ENCODE assay signal across 8 mouse cellular contexts in the genomic region with DNA sequence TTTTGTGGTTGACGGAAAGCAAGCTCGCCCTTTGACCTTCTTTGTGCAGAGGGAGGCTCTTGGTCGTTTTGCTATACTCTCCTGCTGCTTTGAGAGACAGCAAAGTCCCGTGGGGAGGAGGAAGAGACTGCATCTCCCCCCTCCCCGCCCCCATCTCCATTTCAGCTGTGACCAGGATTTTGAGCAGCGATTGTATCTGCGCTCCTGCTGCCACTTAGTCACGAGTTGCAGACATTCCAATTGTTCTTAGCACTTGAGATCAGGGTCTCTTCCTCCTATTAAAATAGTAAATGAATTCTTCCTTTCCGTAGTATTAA. TPM values are rescaled to one million over a fixed set of nuclear protein-coding genes. Genes with fewer than 3 reads are reported as not detected.
DNase-seq lines count a peak whose midpoint lies in the region; ATAC-seq lines count a peak whose summit lies in the region.

No protein-coding gene starts in this region.

- no peak overlapping the region for H3K9ac ChIP-seq in limb, embryonic 11.5 days (ENCODE audit: low read length)
- H3K9ac ChIP-seq in stomach, embryonic 15.5 days, result no peak overlapping the region

- no peaks in the 10 kb centered on the region for H3K27me3 ChIP-seq in limb, embryonic 11.5 days (ENCODE audit: control insufficient read depth, insufficient read depth, low read length)
- no peaks in the 10 kb centered on the region for H3K27me3 ChIP-seq in stomach, embryonic 15.5 days (replicated peaks)

- H3K4me3 ChIP-seq in limb, embryonic 11.5 days (ENCODE audit: low read depth, low read length), result peak overlapping the region; percentile 86
- peak overlapping the region; percentile 59 for H3K4me3 ChIP-seq in stomach, embryonic 15.5 days (replicated peaks)

- H3K27ac ChIP-seq in limb, embryonic 11.5 days (replicated peaks; ENCODE audit: low read depth, low read length), result no peak overlapping the region
- 0 out of 2 replicates have a peak overlapping the region, but pooled peaks have one; percentile 9 for H3K27ac ChIP-seq in stomach, embryonic 15.5 days

- peak; percentile 68 for DNase-seq in embryo, embryonic 11 days
- DNase-seq in embryo, embryonic 10 days (ENCODE audit: low spot score), result no peak
- DNase-seq in retina, postnatal 1 day, result peak; percentile 47
- DNase-seq in retina, embryonic 14.5 days (ENCODE audit: low spot score), result no peak
- no peak for DNase-seq in limb, embryonic 11.5 days (ENCODE audit: low spot score)
- no peak for DNase-seq in c-Kit-positive CD71-positive TER-119-positive erythroid progenitor cells, embryonic 14.5 days (ENCODE audit: low spot score)
- DNase-seq in ovary, postnatal 14 days (ENCODE audit: low spot score), result no peak

- no peak for ATAC-seq in limb, embryonic 11.5 days (ENCODE audit: insufficient number of reproducible peaks, low FRiP score, low TSS enrichment, low read depth)
- ATAC-seq in stomach, embryonic 15.5 days (ENCODE audit: insufficient read depth, low FRiP score, low read depth), result no peak

- H3K9me3 ChIP-seq in limb, embryonic 11.5 days (ENCODE audit: control insufficient read depth, low read length), result no peaks in the 10 kb centered on the region
- no peaks in the 10 kb centered on the region for H3K9me3 ChIP-seq in stomach, embryonic 15.5 days

- H3K36me3 ChIP-seq in limb, embryonic 11.5 days (ENCODE audit: control insufficient read depth, insufficient read depth, low read length), result no peaks in the 10 kb centered on the region
- H3K36me3 ChIP-seq in stomach, embryonic 15.5 days, result no peaks in the 10 kb centered on the region

- WGBS in limb, embryonic 11.5 days, result 11% methylated on average over 9 of the region's 9 CpGs
- 7% methylated on average over 9 of the region's 9 CpGs for WGBS in stomach, embryonic 15.5 days

- H3K4me1 ChIP-seq in limb, embryonic 11.5 days (ENCODE audit: control insufficient read depth, insufficient read depth, low read length), result no peaks in the 10 kb centered on the region
- H3K4me1 ChIP-seq in stomach, embryonic 15.5 days, result 0 out of 2 replicates have a peak, but pooled peaks cover 4% of the 10 kb centered on the region

- peak overlapping the region; percentile 99 for H3K4me2 ChIP-seq in limb, embryonic 11.5 days (ENCODE audit: low read depth, severe bottlenecking)
- H3K4me2 ChIP-seq in stomach, embryonic 15.5 days, result peak overlapping the region; percentile 96

RNA-seq across cellular contexts. Expression of a gene that starts 1.2 kb away (rescaled TPM):
- polyA plus RNA-seq in limb, embryonic 11.5 days (2014; fragmentation: Nextera tagmentation; extraction: Ambion mirVana), result 6.4 and 6.5 TPM in 2 replicates
- 7.3 and 8.6 TPM in 2 replicates for polyA plus RNA-seq in stomach, embryonic 15.5 days (2015; fragmentation: Nextera tagmentation; extraction: Ambion mirVana)

RNA-seq across cellular contexts. Expression of a gene that starts 5.4 kb away (rescaled TPM):
- 84.6 and 91.9 TPM in 2 replicates for polyA plus RNA-seq in limb, embryonic 11.5 days (2014; fragmentation: Nextera tagmentation; extraction: Ambion mirVana)
- polyA plus RNA-seq in stomach, embryonic 15.5 days (2015; fragmentation: Nextera tagmentation; extraction: Ambion mirVana), result 44.0 and 46.9 TPM in 2 replicates

Comparison
In these comparisons a context has a peak if more than half of its experiments do, and no peak if none do; other contexts are left out.
1. DNase-seq: peak in embryo, embryonic 11 days (single experiment) and retina, postnatal 1 day (single experiment); none in embryo, embryonic 10 days (single experiment), retina, embryonic 14.5 days (single experiment), limb, embryonic 11.5 days (single experiment), c-Kit-positive CD71-positive TER-119-positive erythroid progenitor cells, embryonic 14.5 days (single experiment) and ovary, postnatal 14 days (single experiment).